Mouse (Mus musculus): Measurements from ENCODE around the gene H2-M10.1. TPM values are rescaled to one million over a fixed set of nuclear protein-coding genes. Genes with fewer than 3 reads are reported as not detected.

H2-M10.1 gene
- polyA plus RNA-seq (2012) = not detected in 2 replicates

GRCm38 (mm10) chr17:36326055-36326454 lies at the start of gene H2-M10.1:
H2-M10.1 (minus strand) TSS chr17:36326155.

GRCm38 (mm10) chr17:36368317-36368716 lies 42.4 kb upstream of the H2-M10.1 start, which contains the start of gene H2-M10.3:
H2-M10.3 (minus strand) TSS chr17:36368417.

GRCm38 (mm10) chr17:36286390-36286789 lies 39.6 kb downstream of the H2-M10.1 start, which contains the start of gene H2-M10.2:
H2-M10.2 (minus strand) TSS chr17:36286490.

Other genes starting within 250 kb of the H2-M10.1 start
- gene Gm19684, start 204.5 kb downstream of the H2-M10.1 start, polyA plus RNA-seq (2012) = 0.06 TPM in 1 of 2 replicates, not detected in the other
- not detected in 2 replicates for gene Gm7030, start 196.7 kb downstream of the H2-M10.1 start, polyA plus RNA-seq (2012)
- not detected in 2 replicates for gene Gm8909, start 157.6 kb downstream of the H2-M10.1 start, polyA plus RNA-seq (2012)
- 0.16 TPM in 1 of 2 replicates, not detected in the other for gene H2-T3, start 135.9 kb downstream of the H2-M10.1 start, polyA plus RNA-seq (2012)
- gene Rpp21, start 68.1 kb downstream of the H2-M10.1 start, polyA plus RNA-seq (2012) = 86.1 and 97.9 TPM in 2 replicates
- gene Trim39, start 53.9 kb downstream of the H2-M10.1 start, polyA plus RNA-seq (2012) = 10.1 and 14.0 TPM in 2 replicates
- not detected in 2 replicates for gene H2-M10.2, start 39.7 kb downstream of the H2-M10.1 start, polyA plus RNA-seq (2012)
- not detected in 2 replicates for gene H2-M10.3, start 42.3 kb upstream of the H2-M10.1 start, polyA plus RNA-seq (2012)
- not detected in 2 replicates for gene H2-M10.4, start 136.2 kb upstream of the H2-M10.1 start, polyA plus RNA-seq (2012)
- not detected in 2 replicates for gene H2-M11, start 220.9 kb upstream of the H2-M10.1 start, polyA plus RNA-seq (2012)